Mouse (Mus musculus) small intestine, adult 2 months (tissue): ENCODE measurements around the gene Nlrp3.

ENCODE experiments used
- CTCF ChIP-seq: fragments of 200-500 bp; IDR thresholded peaks from 2 replicates; pipeline ENCODE4 v1.5.1; 2012; ENCODE audit warnings: low read depth, mild to moderate bottlenecking, control low read depth, inconsistent platforms, low read length, moderate library complexity, mixed read lengths; ENCODE audit not compliant: insufficient replicate concordance, insufficient read length; ENCODE audit errors: extremely low read depth
- POLR2A ChIP-seq: fragments of 200-500 bp; IDR thresholded peaks from 2 replicates; pipeline ENCODE4 v1.6.1; 2012; ENCODE audit warnings: low read depth, mild to moderate bottlenecking, control low read depth, inconsistent platforms, low read length, moderate library complexity

DNA sequence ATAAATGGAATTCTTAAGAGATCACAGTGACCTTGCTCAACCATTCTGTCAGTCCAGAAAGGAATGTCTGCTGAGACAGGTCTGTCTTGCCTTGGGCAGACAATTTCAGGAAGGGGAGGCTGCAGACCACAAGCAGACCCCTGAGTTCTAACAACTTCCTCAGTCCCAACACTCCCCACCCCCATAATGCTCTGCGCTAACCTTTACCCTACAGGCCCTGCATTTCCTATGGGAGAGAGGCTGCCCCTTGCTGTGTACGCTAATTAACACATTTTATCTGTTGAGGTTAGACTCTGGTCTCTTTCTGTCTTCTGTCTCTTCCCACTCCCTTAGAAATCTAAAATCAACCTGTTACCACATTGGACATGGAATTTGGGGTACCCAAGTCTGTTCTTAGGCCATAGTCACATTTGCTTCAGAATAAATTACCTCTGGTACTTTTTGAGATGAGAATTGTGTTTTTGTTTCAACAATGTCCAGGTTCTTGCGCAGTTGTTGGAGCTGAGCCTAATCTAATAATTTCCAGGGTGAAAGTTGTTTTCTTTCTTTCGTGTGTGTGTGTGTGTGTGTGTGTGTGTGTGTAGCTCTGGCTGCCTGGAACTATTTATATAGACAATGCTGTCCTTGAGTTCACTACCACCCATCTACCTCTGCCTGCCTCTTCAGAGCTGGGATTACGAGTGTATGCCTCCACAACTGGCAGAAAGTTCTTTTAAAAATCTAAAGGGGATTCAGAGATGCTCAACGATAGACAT lies 21.4 kb upstream of the Nlrp3 start:
- TF ChIP-seq CTCF: no peak
- TF ChIP-seq POLR2A: no peak
